Mouse (Mus musculus) heart, embryonic 14.5 days (tissue): ENCODE measurements around the gene Tspan9. TPM values are rescaled to one million over a fixed set of nuclear protein-coding genes. Genes with fewer than 3 reads are reported as not detected.

Experiments used
- ATAC-seq: fragments of 200-750 bp; cut with Nextera tagmentation; 2 replicates; pipeline ENCODE4 v1.8.0; 2017; ENCODE audit warnings: low read depth, moderate TSS enrichment; ENCODE audit not compliant: insufficient number of reproducible peaks, insufficient read depth, low FRiP score
- H3K27ac ChIP-seq, 2 experiments: fragments of 200-500 bp in 1 of 2; fragments of 300-500 bp in 1 of 2; sonication (generic) in 1 of 2; replicated peaks in 1 of 2; 2 replicates each; pipeline ENCODE4 v1.5.1; 2012 to 2014; ENCODE audit warnings: low read depth in 2 of 2, low read length in 2 of 2, control low read depth in 1 of 2, mild to moderate bottlenecking in 1 of 2, mixed read lengths in 1 of 2; ENCODE audit not compliant: control insufficient read depth in 1 of 2, insufficient read depth in 1 of 2
- H3K27me3 ChIP-seq: fragments of 300-500 bp; sonication (generic); 2 replicates; pipeline ENCODE4 v1.6.1; 2014; ENCODE audit warnings: mild to moderate bottlenecking, low read length, control low read depth; ENCODE audit not compliant: control insufficient read depth, insufficient read depth
- H3K36me3 ChIP-seq: fragments of 300-500 bp; sonication (generic); 2 replicates; pipeline ENCODE4 v1.6.1; 2014; ENCODE audit warnings: mild to moderate bottlenecking, control low read depth, low read length, mixed read lengths; ENCODE audit not compliant: control insufficient read depth, insufficient read depth
- H3K4me1 ChIP-seq, 2 experiments: fragments of 200-500 bp in 1 of 2; fragments of 300-500 bp in 1 of 2; sonication (generic) in 1 of 2; 2 replicates each; pipeline ENCODE4 v1.6.1; 2012 to 2014; ENCODE audit warnings: low read length in 2 of 2, control low read depth in 1 of 2, mixed read lengths in 1 of 2; ENCODE audit not compliant: control insufficient read depth in 2 of 2, insufficient read depth in 2 of 2
- H3K4me2 ChIP-seq: fragments of 300-500 bp; sonication (generic); 2 replicates; pipeline ENCODE4 v1.6.1; 2014; ENCODE audit warnings: mild to moderate bottlenecking, low read length
- H3K4me3 ChIP-seq, 2 experiments: fragments of 200-500 bp in 1 of 2; fragments of 300-500 bp in 1 of 2; sonication (generic) in 1 of 2; 2 replicates each; pipeline ENCODE4 v1.5.1; 2012 to 2014; ENCODE audit warnings: low read length in 2 of 2, mild to moderate bottlenecking in 2 of 2, control low read depth in 1 of 2, low read depth in 1 of 2, moderate library complexity in 1 of 2; ENCODE audit not compliant: control insufficient read depth in 1 of 2, insufficient read depth in 1 of 2
- H3K9ac ChIP-seq: fragments of 300-500 bp; sonication (generic); 2 replicates; pipeline ENCODE4 v1.6.1; 2014; ENCODE audit warnings: mild to moderate bottlenecking, low read length
- H3K9me3 ChIP-seq: fragments of 300-500 bp; sonication (generic); 2 replicates; pipeline ENCODE4 v1.6.1; 2016; ENCODE audit warnings: low read length, control low read depth; ENCODE audit not compliant: control insufficient read depth
- WGBS: fragments of 180-500 bp; shearing (Covaris S2); extraction: QIAGEN DNeasy Blood & Tissue Kit; methylation state at CpG from one replicate; pipeline ENCODE4 v1.1.7; 2014; 5-methylcytosine and 5-hydroxymethylcytosine counted together
- polyA plus RNA-seq: library from polyadenylated mRNA; unstranded; fragments of >200 nt; fragmentation: Nextera tagmentation; extraction: Ambion mirVana; gene quantifications from 2 replicates; pipeline ENCODE4 v1.2.1, GENCODE M21; 2014

Gene Tspan9
- polyA plus RNA-seq, 1 experiment from 2014 or later, result 143 TPM

- 30% methylated on average over 5 of the region's 5 CpGs for WGBS
- Histone ChIP-seq H3K36me3 (peaks cover 10% of the 10 kb centered on the region), H3K9ac (no peak overlapping the region), H3K4me2 (no peak overlapping the region), H3K9me3 (no peaks in the 10 kb centered on the region), H3K27ac (peak overlapping the region; percentile 56 to 74), H3K4me1 (peaks cover 68 to 82% of the 10 kb centered on the region in 2 experiments), H3K27me3 (no peaks in the 10 kb centered on the region), H3K4me3 (no peak overlapping the region)
- no peak for ATAC-seq
These were observed 67.9 kb downstream of the Tspan9 start for GRCm38 (mm10) chr6:128075453-128076003.

GRCm38 (mm10) chr6:128070921-128071558, 72.4 kb downstream of the Tspan9 start:
- Histone ChIP-seq H3K4me2 (no peak overlapping the region), H3K9ac (peak overlapping the region; percentile 39; the same call in 1 of the 2 replicates), H3K27ac (peak overlapping the region; percentile 67 to 82), H3K4me1 (peaks cover 44 to 62% of the 10 kb centered on the region in 2 experiments), H3K9me3 (no peaks in the 10 kb centered on the region), H3K4me3 (no peak overlapping the region), H3K36me3 (0 out of 2 replicates have a peak, but pooled peaks cover 10% of the 10 kb centered on the region), H3K27me3 (no peaks in the 10 kb centered on the region)
- ATAC-seq, result no peak
- WGBS, result 60% methylated on average over 12 of the region's 12 CpGs

- Histone ChIP-seq H3K36me3 (0 out of 2 replicates have a peak, but pooled peaks cover 10% of the 10 kb centered on the region), H3K27me3 (no peaks in the 10 kb centered on the region), H3K9ac (peak overlapping the region; percentile 39; the same call in 1 of the 2 replicates), H3K4me3 (no peak overlapping the region), H3K4me1 (peaks cover 44 to 62% of the 10 kb centered on the region in 2 experiments), H3K27ac (peak overlapping the region; percentile 67 to 82), H3K4me2 (no peak overlapping the region), H3K9me3 (no peaks in the 10 kb centered on the region)
- WGBS, result 67% methylated on average over 19 of the region's 19 CpGs
- no peak; the same call in 1 of the 2 replicates for ATAC-seq
These were observed 73.1 kb downstream of the Tspan9 start for GRCm38 (mm10) chr6:128070072-128070872.

GRCm38 (mm10) chr6:128068144-128068543, 75.2 kb downstream of the Tspan9 start:
- no peak overlapping the region for H3K27ac ChIP-seq

GRCm38 (mm10) chr6:128065982-128066381, 77.4 kb downstream of the Tspan9 start:
- 5% methylated on average over 7 of the region's 7 CpGs for WGBS
- Histone ChIP-seq H3K4me3 (no peak overlapping the region), H3K9ac (peak overlapping the region; percentile 67), H3K4me1 (peaks cover 35 to 46% of the 10 kb centered on the region in 2 experiments), H3K27me3 (no peaks in the 10 kb centered on the region), H3K27ac (peak overlapping the region; percentile 92 to 93), H3K4me2 (peak overlapping the region; percentile 23), H3K9me3 (no peaks in the 10 kb centered on the region), H3K36me3 (peaks cover 11% of the 10 kb centered on the region; the same call in 1 of the 2 replicates)
- peak; percentile 79 for ATAC-seq

More at GRCm38 (mm10) chr6:128068144-128068543, 75.2 kb downstream of the Tspan9 start:
- Histone ChIP-seq H3K4me3 (no peak overlapping the region), H3K9ac (no peak overlapping the region), H3K9me3 (no peaks in the 10 kb centered on the region), H3K27me3 (no peaks in the 10 kb centered on the region), H3K36me3 (0 out of 2 replicates have a peak, but pooled peaks cover 6% of the 10 kb centered on the region), H3K4me2 (no peak overlapping the region), H3K4me1 (peaks cover 34 to 51% of the 10 kb centered on the region in 2 experiments)
- no peak for ATAC-seq
- WGBS, result 85% methylated on average over 8 of the region's 8 CpGs

GRCm38 (mm10) chr6:128063501-128063900, 79.9 kb downstream of the Tspan9 start:
- WGBS, result 78% methylated on average over 1 of the region's 1 CpGs
- Histone ChIP-seq H3K36me3 (peaks cover 5% of the 10 kb centered on the region; the same call in 1 of the 2 replicates), H3K4me1 (peaks cover 25 to 33% of the 10 kb centered on the region in 2 experiments), H3K4me3 (no peak overlapping the region), H3K27ac (no peak overlapping the region), H3K27me3 (no peaks in the 10 kb centered on the region), H3K4me2 (no peak overlapping the region), H3K9me3 (no peaks in the 10 kb centered on the region), H3K9ac (no peak overlapping the region)
- no peak for ATAC-seq

GRCm38 (mm10) chr6:128062784-128063183, 80.6 kb downstream of the Tspan9 start:
- H3K36me3 ChIP-seq, result peaks cover 5% of the 10 kb centered on the region; the same call in 1 of the 2 replicates
- no peak for ATAC-seq
- no peak overlapping the region; the same call in 1 of the 2 replicates for H3K9ac ChIP-seq
- no peaks in the 10 kb centered on the region for H3K9me3 ChIP-seq
- WGBS, result 73% methylated on average over 6 of the region's 6 CpGs
- H3K4me2 ChIP-seq, result no peak overlapping the region
- peaks cover 25 to 33% of the 10 kb centered on the region in 2 experiments for H3K4me1 ChIP-seq
- H3K27me3 ChIP-seq, result no peaks in the 10 kb centered on the region
- H3K4me3 ChIP-seq, result no peak overlapping the region
- no peak overlapping the region for H3K27ac ChIP-seq
